Mouse (Mus musculus): ENCODE measurements at regions not wholly inside any gene's neighbourhood (a gene's known extent, or its start where the extent isn't known, plus 50 kb on each side); places are given as distances from the start of the nearest gene placed in this dataset.

GRCm38 (mm10) chr15:57644331-57644953, 167.0 kb upstream of the Slc22a22 start:
- peak; percentile 14 for DNase-seq (ENCODE audit: low read depth, low spot score)

DNA sequence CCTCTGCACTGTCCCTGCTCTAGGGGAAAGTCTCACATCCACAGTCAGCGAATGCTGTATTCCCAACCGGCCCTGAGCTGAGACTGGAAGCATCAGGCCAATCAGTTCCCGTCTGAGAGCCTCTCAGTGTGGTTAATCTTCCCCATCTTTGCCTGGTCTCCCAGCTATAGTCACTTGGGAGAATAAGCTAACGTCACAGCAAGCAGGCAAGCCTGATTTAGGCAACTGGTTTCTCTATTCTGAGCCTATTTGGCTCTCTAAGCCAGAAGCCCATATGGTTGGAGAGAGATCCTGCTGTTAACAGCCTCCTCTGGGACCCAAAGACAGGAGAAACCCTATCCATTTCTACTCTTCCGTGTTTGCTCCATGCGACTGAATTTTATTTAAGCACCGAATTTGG, 161.7 kb upstream of the Slc22a22 start:
- DNase-seq (ENCODE audit: low read depth, low spot score) = no peak

GRCm38 (mm10) chr15:57633067-57633466, 155.6 kb upstream of the Slc22a22 start:
- DNase-seq (ENCODE audit: low read depth, low spot score) = no peak

DNA sequence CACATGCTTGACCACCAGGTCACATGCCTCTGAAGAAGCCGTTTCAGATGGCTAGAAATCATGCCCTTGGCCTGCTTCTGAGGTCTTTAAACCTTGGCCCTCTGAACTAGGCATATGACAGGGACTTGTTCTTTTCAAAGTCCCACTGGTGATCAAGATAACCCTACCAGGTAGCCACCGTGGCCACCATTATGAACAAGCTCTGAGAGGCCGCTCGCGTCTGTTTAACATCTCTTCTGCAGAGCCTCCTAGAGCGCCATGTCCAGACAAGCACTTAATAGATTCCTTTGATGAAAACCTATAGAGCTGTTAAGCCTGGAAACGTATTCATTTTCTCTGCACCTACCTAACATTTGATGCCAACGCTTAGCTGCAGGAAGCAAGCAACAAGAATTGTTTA, 155.1 kb upstream of the Slc22a22 start:
- DNase-seq (ENCODE audit: low read depth, low spot score) = no peak

DNA sequence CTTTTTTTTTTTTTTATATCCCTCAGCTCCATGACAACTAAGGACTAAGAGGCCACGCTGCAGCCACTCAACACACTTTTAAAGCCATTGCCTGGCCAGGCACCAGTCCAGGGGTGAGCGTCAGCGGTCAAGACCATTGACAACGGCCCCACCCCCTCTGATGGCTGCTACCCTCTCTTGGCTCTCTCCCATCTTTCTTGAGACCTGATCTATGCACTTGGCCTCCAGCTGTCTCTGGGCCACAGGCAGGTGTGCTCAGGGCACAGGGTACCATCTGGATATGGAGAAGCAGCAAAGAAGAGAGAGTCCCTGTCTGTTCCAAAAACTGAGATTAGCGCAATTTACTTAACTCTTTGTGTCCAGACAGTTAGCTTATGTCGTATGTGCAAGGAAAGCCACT, 141.0 kb upstream of the Slc22a22 start:
- DNase-seq (ENCODE audit: low read depth, low spot score) = no peak

DNA sequence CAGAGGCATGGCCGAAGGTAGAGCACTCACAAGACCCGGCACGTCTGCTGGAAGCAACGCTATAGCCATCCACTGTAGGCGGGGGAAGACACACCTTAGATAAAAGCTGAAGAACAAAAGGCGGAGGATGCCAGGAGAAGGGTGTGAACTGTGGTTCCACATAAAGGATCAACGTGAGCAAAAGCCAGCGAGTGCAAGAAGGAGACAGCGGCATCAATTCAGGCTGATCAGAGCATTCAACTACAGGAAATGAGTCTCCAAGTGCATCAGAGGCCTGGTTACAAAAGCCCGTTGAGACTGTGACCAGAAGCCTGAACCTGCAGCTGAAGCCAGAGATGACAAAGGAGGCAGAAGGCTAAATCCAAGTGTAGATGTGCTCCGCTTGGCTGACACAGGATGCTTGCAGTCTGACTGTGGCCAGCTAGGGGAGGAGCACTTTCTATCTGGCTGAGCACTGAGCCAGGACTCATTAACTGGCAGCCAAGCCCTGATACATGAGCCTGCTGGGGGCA, 139.5 kb upstream of the Slc22a22 start:
- DNase-seq (ENCODE audit: low read depth, low spot score) = no peak

- DNase-seq (ENCODE audit: low read depth, low spot score) = no peak
Measured at GRCm38 (mm10) chr15:57610006-57610405, 132.6 kb upstream of the Slc22a22 start.

GRCm38 (mm10) chr15:57608519-57608918, 131.1 kb upstream of the Slc22a22 start:
- DNase-seq (ENCODE audit: low read depth, low spot score) = no peak

DNA sequence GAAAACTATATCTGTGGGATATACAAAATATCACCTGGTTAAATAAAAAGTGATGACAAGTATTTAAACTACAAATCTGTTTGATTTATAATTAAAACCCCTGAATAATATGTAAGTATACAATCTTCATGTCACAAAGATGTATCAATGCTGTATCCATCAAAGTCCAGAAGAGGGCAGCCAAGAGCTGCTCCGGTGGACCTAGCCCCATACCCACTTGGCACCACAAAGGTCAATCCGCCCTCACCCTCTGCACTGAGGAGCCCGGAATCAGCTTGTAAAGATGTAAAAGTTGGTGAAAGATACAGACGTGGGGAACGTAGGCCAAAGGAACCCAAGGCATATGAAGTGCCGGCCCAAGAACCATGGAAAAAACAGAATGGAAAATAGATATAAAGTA, 123.1 kb upstream of the Slc22a22 start:
- DNase-seq (ENCODE audit: low read depth, low spot score) = peak; percentile 53

- no peak for DNase-seq (ENCODE audit: low read depth, low spot score)
Measured at GRCm38 (mm10) chr15:57593326-57594004, 116.0 kb upstream of the Slc22a22 start.

DNA sequence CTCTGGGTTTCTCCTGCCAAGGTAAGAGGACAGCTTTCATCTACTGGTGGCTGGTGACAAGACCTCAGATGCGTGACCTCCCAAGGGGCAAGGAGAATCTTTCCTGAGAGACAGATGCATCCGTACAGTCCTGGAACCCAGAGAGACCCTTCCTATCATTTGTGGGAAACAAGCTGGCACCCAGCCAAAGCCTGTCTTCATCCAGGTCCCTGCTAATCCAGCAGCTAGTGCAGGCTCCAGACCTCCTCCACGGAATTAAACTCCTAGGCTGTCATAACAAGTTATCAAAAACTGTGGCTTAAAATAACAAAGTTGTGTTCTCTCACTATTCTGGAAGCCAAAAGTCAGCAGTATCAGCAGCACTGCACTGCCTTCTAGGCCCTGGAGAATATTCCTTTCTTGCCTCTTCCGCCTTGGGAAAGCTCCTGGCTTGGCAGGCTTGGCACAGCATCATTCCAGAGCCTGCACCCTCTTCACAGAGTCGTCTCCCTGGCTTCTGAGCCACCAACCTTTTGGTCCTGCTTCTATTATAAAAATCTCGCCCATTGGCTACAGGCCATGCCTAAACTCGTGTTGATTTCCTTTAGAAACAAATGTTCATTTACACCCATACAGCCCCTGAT, 113.3 kb upstream of the Slc22a22 start:
- no peak for DNase-seq (ENCODE audit: low read depth, low spot score)

GRCm38 (mm10) chr15:57589404-57590377, 112.3 kb upstream of the Slc22a22 start:
- no peak for DNase-seq (ENCODE audit: low read depth, low spot score)

DNA sequence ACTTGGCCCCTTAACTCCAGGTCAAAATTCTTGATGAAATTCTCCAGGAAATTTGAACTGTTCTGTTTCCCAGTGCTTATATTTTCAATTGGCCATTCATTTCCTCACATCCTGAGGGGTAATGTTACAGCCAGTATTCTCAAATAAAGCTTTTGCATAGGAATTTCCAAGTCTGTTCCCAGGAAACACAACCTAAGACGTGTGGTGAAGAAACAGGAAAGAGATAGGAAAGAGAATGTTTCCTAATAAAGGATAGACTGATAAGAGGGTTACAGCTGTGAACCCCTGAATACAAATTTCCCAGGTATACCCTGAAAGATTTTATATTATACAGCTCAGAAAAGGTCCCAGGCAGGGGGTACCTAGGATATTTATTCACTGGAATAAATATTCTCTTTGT, 108.0 kb upstream of the Slc22a22 start:
- DNase-seq (ENCODE audit: low read depth, low spot score) = no peak

DNA sequence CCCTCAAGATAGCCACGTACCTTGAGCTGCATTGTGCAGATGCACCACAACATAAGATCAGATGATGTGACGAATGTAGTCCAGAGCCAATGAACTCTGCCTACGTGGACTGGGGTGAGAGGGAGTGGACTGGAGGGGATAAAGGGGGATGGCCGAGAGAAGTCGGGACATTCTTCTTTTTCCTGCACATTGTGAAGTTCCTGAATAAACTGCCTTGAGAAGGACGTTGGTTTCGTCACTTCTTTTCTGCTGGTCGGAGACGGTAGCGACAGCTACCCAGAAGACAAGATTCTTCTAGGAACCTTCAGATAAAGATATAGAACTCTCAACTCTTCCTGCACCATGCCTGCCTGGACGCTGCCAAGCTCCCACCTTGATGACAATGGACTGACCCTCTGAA, 107.1 kb upstream of the Slc22a22 start:
- DNase-seq (ENCODE audit: low read depth, low spot score) = no peak

GRCm38 (mm10) chr15:57581266-57581665, 103.8 kb upstream of the Slc22a22 start:
- DNase-seq (ENCODE audit: low read depth, low spot score) = no peak

GRCm38 (mm10) chr15:57578794-57579193, 101.4 kb upstream of the Slc22a22 start:
- no peak for DNase-seq (ENCODE audit: low read depth, low spot score)

DNA sequence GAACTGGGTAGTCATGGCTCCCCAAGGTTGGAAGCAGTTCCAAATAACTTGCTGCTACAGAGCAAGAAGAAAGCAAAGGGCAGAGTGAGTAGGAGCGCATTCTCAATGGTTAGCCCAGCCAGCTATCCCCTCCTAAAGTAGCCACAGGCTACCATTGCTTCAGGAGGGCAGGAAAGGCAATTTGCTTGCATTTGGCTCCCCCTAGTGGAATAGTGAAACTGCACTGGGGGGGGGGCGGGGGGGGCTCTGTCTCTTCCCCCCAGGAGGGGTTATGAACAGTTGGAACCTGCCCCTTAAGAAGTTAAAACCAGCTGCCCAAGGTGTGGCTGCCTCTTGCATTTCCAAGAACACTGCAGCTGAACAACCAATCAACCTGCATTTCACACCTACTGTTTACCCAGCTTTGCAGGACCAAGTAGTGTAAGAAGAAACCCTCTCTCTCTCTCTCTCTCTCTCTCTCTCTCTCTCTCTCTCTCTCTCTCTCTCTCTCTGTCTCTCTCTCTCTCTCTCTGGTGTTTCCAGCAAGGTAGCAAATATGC, 96.7 kb upstream of the Slc22a22 start:
- DNase-seq (ENCODE audit: low read depth, low spot score) = no peak

DNA sequence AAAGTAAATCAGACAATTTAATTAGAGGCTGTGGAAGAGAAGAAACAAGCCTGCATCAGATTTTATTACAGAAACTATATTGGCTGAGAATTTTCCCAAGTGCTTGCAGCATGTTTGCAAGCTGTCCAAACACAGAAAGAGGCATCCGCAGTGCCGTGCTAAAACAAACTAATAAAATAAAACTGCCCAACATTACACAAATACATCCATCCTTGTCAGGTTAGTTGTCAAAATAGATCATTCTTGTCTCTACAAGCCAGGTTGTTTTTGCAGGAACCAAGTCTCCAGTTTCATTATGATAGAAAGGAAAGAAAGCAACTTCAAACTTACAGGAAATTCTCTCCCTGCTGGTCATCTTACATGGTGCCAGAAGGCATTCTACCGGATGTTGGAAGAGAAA, 95.0 kb upstream of the Slc22a22 start:
- DNase-seq (ENCODE audit: low read depth, low spot score) = no peak

GRCm38 (mm10) chr15:57568006-57568630, 90.7 kb upstream of the Slc22a22 start:
- DNase-seq (ENCODE audit: low read depth, low spot score) = no peak

- no peak for DNase-seq (ENCODE audit: low read depth, low spot score)
Measured at GRCm38 (mm10) chr15:57547154-57547553, 69.7 kb upstream of the Slc22a22 start.

GRCm38 (mm10) chr15:57545141-57545540, 67.7 kb upstream of the Slc22a22 start:
- no peak for DNase-seq (ENCODE audit: low read depth, low spot score)

All from retina, postnatal 7 days (tissue).